Mouse (Mus musculus) kidney, embryonic 14.5 days (tissue): ENCODE results near the gene Hectd2. TPM values are rescaled to one million over a fixed set of nuclear protein-coding genes. Genes with fewer than 3 reads are reported as not detected.

Source experiments
- ATAC-seq: fragments of 200-750 bp; cut with Nextera tagmentation; 2 replicates; pipeline ENCODE4 v1.8.0; 2017; ENCODE audit warnings: moderate number of reproducible peaks, mild to moderate bottlenecking, moderate TSS enrichment, moderate library complexity; ENCODE audit not compliant: low FRiP score, low TSS enrichment
- H3K27ac ChIP-seq: fragments of 300-500 bp; sonication (generic); 2 replicates; pipeline ENCODE4 v1.5.1; 2014; ENCODE audit warnings: low read depth, mild to moderate bottlenecking, low read length, moderate library complexity, mixed read lengths
- H3K27me3 ChIP-seq: fragments of 300-500 bp; sonication (generic); 2 replicates; pipeline ENCODE4 v1.6.1; 2014; ENCODE audit warnings: mild to moderate bottlenecking, low read length; ENCODE audit not compliant: control insufficient read depth, insufficient read depth
- H3K36me3 ChIP-seq: fragments of 300-500 bp; sonication (generic); 2 replicates; pipeline ENCODE4 v1.6.1; 2014; ENCODE audit warnings: low read length, mixed read lengths; ENCODE audit not compliant: control insufficient read depth, insufficient read depth
- H3K4me1 ChIP-seq: fragments of 300-500 bp; sonication (generic); 2 replicates; pipeline ENCODE4 v1.6.1; 2014; ENCODE audit warnings: low read length, mixed read lengths; ENCODE audit not compliant: control insufficient read depth, insufficient read depth
- H3K4me2 ChIP-seq: fragments of 300-500 bp; sonication (generic); replicated peaks from 2 replicates; pipeline ENCODE4 v1.6.1; 2014; ENCODE audit warnings: low read depth, mild to moderate bottlenecking, low read length
- H3K4me3 ChIP-seq: fragments of 300-500 bp; sonication (generic); 2 replicates; pipeline ENCODE4 v1.5.1; 2014; ENCODE audit warnings: mild to moderate bottlenecking, low read length
- H3K9ac ChIP-seq: fragments of 300-500 bp; sonication (generic); 2 replicates; pipeline ENCODE4 v1.6.1; 2014; ENCODE audit warnings: low read depth, mild to moderate bottlenecking, low read length, moderate library complexity
- H3K9me3 ChIP-seq: fragments of 300-500 bp; sonication (generic); 2 replicates; pipeline ENCODE4 v1.6.1; 2016; ENCODE audit warnings: low read length; ENCODE audit not compliant: control insufficient read depth
- WGBS: fragments of 180-500 bp; shearing (Covaris S2); extraction: QIAGEN DNeasy Blood & Tissue Kit; methylation state at CpG from one replicate; pipeline ENCODE4 v1.1.7; 2014; 5-methylcytosine and 5-hydroxymethylcytosine counted together
- polyA plus RNA-seq: library from polyadenylated mRNA; unstranded; fragments of >200 nt; fragmentation: Nextera tagmentation; extraction: Ambion mirVana; gene quantifications from 2 replicates; pipeline ENCODE4 v1.2.1, GENCODE M21; 2014

The Hectd2 gene
- polyA plus RNA-seq, 1 experiment from 2014 or later: 3.2 TPM

DNA sequence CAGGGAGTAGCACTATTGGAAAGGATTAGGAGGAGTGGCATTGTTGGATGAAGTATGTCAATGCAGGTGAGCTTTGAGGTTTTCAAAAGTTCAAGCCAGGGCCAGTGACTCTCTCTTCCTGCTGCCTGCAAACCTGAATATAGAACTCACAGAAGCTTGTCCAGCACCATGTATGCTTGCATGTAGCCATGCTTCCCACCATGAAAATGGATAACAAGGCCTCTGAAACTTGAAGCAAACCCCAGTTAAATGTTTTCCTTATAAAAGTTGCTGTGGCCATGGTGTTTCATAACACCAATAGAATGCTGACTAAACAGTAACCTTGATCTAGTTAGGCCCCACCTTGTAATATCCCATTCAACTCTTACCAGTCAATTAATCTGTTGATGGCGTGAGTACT is 27.7 kb downstream of the Hectd2 start:
- Histone ChIP-seq H3K36me3 (no peaks in the 10 kb centered on the region), H3K9ac (no peak overlapping the region), H3K4me1 (no peaks in the 10 kb centered on the region), H3K4me2 (no peak overlapping the region), H3K9me3 (no peaks in the 10 kb centered on the region), H3K27me3 (no peaks in the 10 kb centered on the region), H3K4me3 (no peak overlapping the region), H3K27ac (no peak overlapping the region)
- ATAC-seq: no peak
- WGBS: 93% methylated on average over 1 of the region's 1 CpGs

DNA sequence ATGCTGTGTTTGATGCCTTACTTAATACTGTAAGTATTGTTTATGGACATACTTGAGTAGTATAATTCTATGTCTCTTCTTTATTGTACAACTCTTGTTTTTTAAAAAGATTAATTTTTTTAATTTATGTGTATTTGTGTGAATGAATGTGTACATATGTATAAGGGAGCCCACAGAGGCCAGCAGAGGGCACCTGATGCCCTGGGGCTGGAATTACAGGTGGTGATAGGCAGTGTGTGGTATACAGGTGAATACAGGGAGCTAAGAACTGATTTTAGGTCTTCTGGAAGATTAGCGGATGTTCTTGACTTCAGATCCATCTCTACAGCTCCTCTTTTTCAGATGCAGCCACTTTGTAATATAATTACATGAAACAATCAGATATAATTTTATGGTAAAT is 31.1 kb downstream of the Hectd2 start:
- 100% methylated on average over 1 of the region's 1 CpGs for WGBS
- Histone ChIP-seq H3K4me2 (no peak overlapping the region), H3K4me1 (no peaks in the 10 kb centered on the region)

DNA sequence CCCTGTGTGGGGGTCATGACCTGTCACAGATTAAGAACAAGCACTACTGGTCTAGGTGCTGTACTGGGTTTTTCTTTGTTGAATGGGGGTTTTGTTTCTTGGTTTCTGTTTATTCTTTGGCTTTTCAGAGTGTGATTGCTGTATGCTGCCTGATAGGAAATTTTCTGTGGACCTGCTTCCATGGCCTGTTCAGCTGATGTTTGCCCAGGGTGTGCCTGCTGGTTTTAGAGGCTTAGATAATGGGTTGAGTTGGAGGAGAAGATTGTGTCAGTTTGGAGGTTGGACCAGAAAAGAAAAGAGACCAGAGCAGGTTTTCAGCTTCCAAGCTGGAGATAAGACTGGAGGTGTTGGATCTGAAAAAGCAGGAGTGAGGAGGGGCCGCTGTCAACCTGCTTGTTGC is 40.0 kb downstream of the Hectd2 start:
- H3K27ac ChIP-seq: no peak overlapping the region
- no peak overlapping the region for H3K9ac ChIP-seq
- H3K27me3 ChIP-seq: no peaks in the 10 kb centered on the region
- no peaks in the 10 kb centered on the region for H3K9me3 ChIP-seq
- no peak overlapping the region for H3K4me3 ChIP-seq
- no peaks in the 10 kb centered on the region for H3K4me1 ChIP-seq
- no peak overlapping the region for H3K4me2 ChIP-seq
- H3K36me3 ChIP-seq: no peaks in the 10 kb centered on the region
- WGBS: 100% methylated on average over 1 of the region's 1 CpGs
- no peak for ATAC-seq

More for the DNA sequence above, 31.1 kb downstream of the Hectd2 start:
- Histone ChIP-seq H3K36me3 (no peaks in the 10 kb centered on the region), H3K9me3 (no peaks in the 10 kb centered on the region), H3K27ac (no peak overlapping the region), H3K27me3 (no peaks in the 10 kb centered on the region), H3K4me3 (no peak overlapping the region), H3K9ac (no peak overlapping the region)
- no peak for ATAC-seq

DNA sequence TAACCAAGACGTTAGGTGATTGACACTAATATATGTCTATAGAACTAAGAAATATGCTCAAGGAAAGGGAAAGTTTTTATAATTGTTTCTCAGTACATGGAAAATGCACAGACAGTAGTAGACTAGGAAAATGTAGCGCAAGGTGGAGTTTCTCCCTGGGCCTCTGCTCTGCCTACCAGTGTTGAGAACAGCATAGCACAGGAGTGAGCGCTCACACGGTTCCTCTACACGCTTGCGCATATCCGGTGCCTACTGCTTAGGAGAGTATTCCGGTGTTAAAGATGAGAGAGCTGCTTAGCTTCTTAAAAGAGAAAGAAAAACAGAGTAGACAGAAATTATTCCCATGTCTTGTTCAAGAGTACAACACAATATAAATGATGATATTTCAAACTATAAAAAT is 47.4 kb downstream of the Hectd2 start:
- Histone ChIP-seq H3K27ac (no peak overlapping the region), H3K36me3 (no peaks in the 10 kb centered on the region), H3K4me3 (no peak overlapping the region), H3K9ac (no peak overlapping the region), H3K4me1 (no peaks in the 10 kb centered on the region), H3K27me3 (no peaks in the 10 kb centered on the region), H3K4me2 (no peak overlapping the region), H3K9me3 (no peaks in the 10 kb centered on the region)
- 94% methylated on average over 8 of the region's 8 CpGs for WGBS
- ATAC-seq: no peak

DNA sequence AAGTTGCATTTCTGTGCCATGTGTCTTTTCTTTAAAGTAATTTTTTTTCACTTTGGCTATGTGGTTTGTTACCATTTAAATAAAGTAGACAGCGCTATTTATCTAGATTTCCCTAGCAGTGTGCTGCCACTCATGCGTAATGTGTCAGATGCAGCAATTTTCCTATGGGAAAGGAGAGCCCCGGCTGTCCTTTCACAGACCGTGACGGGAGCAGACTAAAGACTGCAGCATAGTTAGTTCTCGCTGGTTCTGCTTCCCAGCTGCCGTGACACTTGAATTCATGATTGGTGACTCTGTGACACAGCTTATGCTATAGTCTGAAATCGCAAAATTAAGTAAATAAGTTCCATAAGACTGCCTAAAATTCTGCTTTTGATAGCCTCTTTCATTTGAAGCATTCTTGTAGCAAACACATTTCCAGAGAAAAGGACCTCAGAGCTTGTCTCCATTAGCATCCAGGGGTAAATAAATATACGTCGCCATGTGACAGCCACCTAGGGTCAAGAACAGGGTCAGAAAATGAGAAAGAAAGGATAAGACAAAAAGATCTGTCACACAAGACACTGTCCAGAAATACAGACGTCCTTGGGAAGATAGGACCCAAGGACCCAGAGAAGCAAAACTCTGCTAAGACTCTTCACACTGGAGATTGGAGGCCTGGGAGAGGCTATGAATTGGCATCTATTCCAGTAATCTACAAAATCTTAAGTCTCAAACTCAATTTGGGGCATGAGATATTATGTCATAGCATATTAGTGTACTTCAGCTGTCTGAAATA is 48.3 kb downstream of the Hectd2 start:
- H3K36me3 ChIP-seq: no peaks in the 10 kb centered on the region
- no peak overlapping the region for H3K9ac ChIP-seq
- no peak overlapping the region for H3K4me2 ChIP-seq
- H3K27me3 ChIP-seq: no peaks in the 10 kb centered on the region
- no peaks in the 10 kb centered on the region for H3K4me1 ChIP-seq
- ATAC-seq: no peak
- H3K4me3 ChIP-seq: no peak overlapping the region
- H3K9me3 ChIP-seq: no peaks in the 10 kb centered on the region
- no peak overlapping the region for H3K27ac ChIP-seq
- 67% methylated on average over 11 of the region's 11 CpGs for WGBS

DNA sequence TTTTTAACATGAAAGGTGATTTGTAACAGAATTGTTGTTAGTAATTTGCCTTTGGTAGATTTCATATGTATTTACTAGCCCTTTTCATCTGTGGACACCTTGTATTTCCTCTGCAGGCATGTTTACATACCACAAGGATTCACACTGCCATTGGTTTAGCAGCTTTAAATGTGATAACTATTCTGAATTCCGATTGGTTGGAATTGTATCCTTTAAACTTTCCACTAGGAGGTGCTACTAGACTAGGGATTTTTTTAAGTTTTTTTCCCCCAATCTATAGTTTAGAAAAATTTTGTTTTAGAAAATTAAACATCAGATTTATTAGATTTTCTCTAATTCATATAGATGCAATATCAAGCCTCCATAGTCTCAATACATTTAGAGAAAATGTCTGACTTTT is 51.8 kb downstream of the Hectd2 start:
- H3K27ac ChIP-seq: no peak overlapping the region
- no peaks in the 10 kb centered on the region for H3K36me3 ChIP-seq
- H3K4me3 ChIP-seq: no peak overlapping the region
- ATAC-seq: no peak
- no peaks in the 10 kb centered on the region for H3K4me1 ChIP-seq
- H3K9ac ChIP-seq: no peak overlapping the region
- H3K27me3 ChIP-seq: no peaks in the 10 kb centered on the region
- no peak overlapping the region for H3K4me2 ChIP-seq
- WGBS: 41% methylated on average over 1 of the region's 1 CpGs
- H3K9me3 ChIP-seq: no peaks in the 10 kb centered on the region

DNA sequence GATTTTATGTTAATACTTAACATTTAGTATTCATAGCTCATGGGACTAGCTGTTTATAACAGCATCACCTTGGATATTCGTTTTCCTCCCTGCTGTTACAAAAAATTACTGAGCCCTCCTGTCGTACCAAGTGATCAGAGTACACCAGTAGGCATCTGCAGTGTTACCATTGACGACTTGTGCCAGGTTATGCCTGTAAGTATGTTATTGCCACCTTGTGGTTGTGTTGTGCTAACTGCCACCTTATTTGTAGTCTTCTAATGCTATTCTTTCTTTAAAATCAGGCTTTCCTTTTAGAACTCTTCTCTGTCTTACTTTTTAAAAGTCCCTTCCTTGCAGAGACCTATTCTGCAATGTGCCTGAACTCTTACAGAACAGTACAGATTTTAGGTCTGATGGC is 54.8 kb downstream of the Hectd2 start:
- no peak overlapping the region for H3K27ac ChIP-seq
- no peak for ATAC-seq
- H3K4me3 ChIP-seq: no peak overlapping the region
- WGBS: 49% methylated on average over 3 of the region's 3 CpGs
- H3K27me3 ChIP-seq: no peaks in the 10 kb centered on the region
- H3K4me2 ChIP-seq: no peak overlapping the region
- H3K9me3 ChIP-seq: no peaks in the 10 kb centered on the region
- no peaks in the 10 kb centered on the region for H3K4me1 ChIP-seq
- H3K36me3 ChIP-seq: no peaks in the 10 kb centered on the region
- no peak overlapping the region for H3K9ac ChIP-seq

DNA sequence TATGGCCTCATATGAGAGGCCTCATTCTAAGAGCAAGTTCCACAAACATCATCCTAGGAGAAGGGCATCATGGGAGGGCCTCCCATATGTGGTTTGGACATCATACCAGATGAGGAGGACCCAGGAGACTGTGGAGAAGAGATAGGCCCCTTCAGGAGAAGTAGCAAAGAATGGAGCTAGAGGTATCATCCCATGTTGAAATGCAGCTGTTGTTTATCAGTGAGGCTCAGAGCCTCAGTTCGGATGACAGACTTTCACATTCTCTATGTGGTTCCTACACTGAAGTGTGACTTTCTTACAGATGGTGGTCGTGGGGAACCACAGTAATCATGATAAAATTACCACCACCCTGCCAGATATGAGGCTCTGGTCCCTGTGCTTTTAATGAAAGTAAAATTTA is 55.9 kb downstream of the Hectd2 start:
- no peak for ATAC-seq
- Histone ChIP-seq H3K27ac (no peak overlapping the region), H3K36me3 (no peaks in the 10 kb centered on the region), H3K27me3 (no peaks in the 10 kb centered on the region), H3K4me1 (no peaks in the 10 kb centered on the region), H3K4me2 (no peak overlapping the region), H3K9me3 (no peaks in the 10 kb centered on the region), H3K9ac (no peak overlapping the region), H3K4me3 (no peak overlapping the region)
- WGBS: 54% methylated on average over 2 of the region's 2 CpGs

DNA sequence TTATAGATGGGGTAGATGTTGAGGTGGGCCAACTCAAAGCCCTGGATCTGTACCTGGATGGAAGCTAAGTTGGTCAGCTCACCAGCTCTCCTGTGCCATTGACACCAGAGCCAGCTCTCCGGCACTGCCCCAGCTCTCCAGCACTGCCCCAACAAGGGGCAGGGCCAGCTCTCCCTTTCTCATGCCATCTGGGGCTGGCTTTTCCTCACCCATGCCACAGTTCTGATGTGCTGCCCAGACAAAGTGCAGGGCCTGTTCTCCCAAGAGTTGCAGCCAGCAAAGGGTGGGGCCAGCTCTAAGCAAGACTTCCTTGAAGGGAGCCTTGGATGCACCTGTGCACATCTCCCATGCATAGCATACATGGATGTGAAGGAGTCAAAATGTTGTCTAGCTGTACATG is 71.5 kb downstream of the Hectd2 start:
- no peak for ATAC-seq
- Histone ChIP-seq H3K27ac (no peak overlapping the region), H3K4me3 (no peak overlapping the region), H3K27me3 (no peaks in the 10 kb centered on the region), H3K9ac (no peak overlapping the region), H3K36me3 (no peaks in the 10 kb centered on the region), H3K4me1 (no peaks in the 10 kb centered on the region), H3K4me2 (no peak overlapping the region), H3K9me3 (no peaks in the 10 kb centered on the region)
- WGBS: 91% methylated on average over 1 of the region's 1 CpGs
